ENCODE assay signal across 14 mouse cellular contexts in genomic region chr7:30000601-30001000, GRCm38 (mm10).
"Had no signal": no experiment of that assay in that cellular context is flagged by ENCODE, and none has a peak within 500 bp of the region (broad histone marks: within the 10 kb centered on the region; RNA-seq: fewer than 3 reads in every experiment).

No protein-coding gene starts in this region.

- H3K9me3 ChIP-seq: limb, embryonic 12.5 days; liver, embryonic 13.5 days; midbrain, embryonic 12.5 days; neural tube, embryonic 15.5 days had no signal

- DNase-seq: kidney, adult 8-10 months; kidney, postnatal 36 days; liver, embryonic 13.5 days; lung, embryonic 14.5 days; lung, postnatal 10 days; right cerebral cortex, adult 18-20 months; right cerebral cortex, postnatal 25 days; thymus, postnatal 4 days had no signal

- H3K4me1 ChIP-seq: limb, embryonic 12.5 days; liver, embryonic 13.5 days; midbrain, embryonic 12.5 days; neural tube, embryonic 15.5 days had no signal

- ATAC-seq: inflammation-experienced regulatory T-cells, adult 6 months; midbrain, embryonic 16.5 days had no signal

- H3K4me2 ChIP-seq: limb, embryonic 12.5 days; liver, embryonic 13.5 days; lung, embryonic 14.5 days; midbrain, embryonic 12.5 days; neural tube, embryonic 15.5 days had no signal

- H3K27ac ChIP-seq: kidney, postnatal 0 days; limb, embryonic 12.5 days; liver, embryonic 13.5 days; midbrain, embryonic 12.5 days; neural tube, embryonic 15.5 days had no signal

- H3K27me3 ChIP-seq: limb, embryonic 12.5 days; liver, embryonic 13.5 days; midbrain, embryonic 12.5 days; neural tube, embryonic 15.5 days had no signal

- H3K9ac ChIP-seq: limb, embryonic 12.5 days; liver, embryonic 13.5 days; lung, embryonic 14.5 days; midbrain, embryonic 12.5 days; neural tube, embryonic 15.5 days had no signal

- H3K4me3 ChIP-seq: limb, embryonic 12.5 days; liver, embryonic 13.5 days; midbrain, embryonic 12.5 days; neural tube, embryonic 15.5 days had no signal
